Mouse (Mus musculus): ENCODE measurements around the gene Kdelr2.

DNA sequence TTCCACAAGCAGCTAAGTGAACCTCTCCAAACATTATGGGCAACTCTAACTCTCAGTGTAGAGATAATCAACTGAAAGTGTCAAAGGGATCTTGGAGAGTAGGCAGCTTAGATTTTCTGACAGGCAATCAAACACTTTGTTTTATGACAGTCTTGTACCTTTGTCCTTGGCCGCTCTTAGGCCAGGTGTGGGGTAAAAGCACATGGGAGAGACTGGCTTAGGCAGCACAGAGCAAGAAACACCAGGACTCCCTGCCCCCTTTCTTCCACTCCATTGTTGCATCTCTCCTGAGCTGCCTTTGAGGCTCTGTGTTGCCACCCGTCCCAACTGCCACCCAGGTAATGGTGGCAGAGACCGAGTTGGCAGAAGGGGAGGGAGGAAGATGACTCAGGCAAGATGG lies 37.7 kb downstream of the Kdelr2 start:
- no peak for TF ChIP-seq CTCF (IDR thresholded peaks at IDR 0.05; ENCODE audit: insufficient read depth, low read depth, low read length)
- no peak for TF ChIP-seq POLR2A (IDR thresholded peaks at IDR 0.05; ENCODE audit: insufficient read depth, low read depth, low read length)

All from olfactory bulb, adult 2 months (tissue).